Mouse (Mus musculus) heart, postnatal 36 days (tissue): ENCODE data around the gene Tab1. TPM values are rescaled to one million over a fixed set of nuclear protein-coding genes. Genes with fewer than 3 reads are reported as not detected.

Source experiments
- DNase-seq, 2 experiments: peaks; one replicate each; pipeline ENCODE4 v3.0.0; 2021 to 2022
- intact Hi-C: fragments of 180-260 bp; cut with DNase I; formaldehyde crosslinking; loops from one replicate; pipeline ENCODE4 v1.15.1; 2025
- total RNA-seq, 2 experiments: library from RNA; stranded (reverse); gene quantifications; 2 replicates each; pipeline ENCODE4 v1.2.3; 2021

Tab1 gene
- total RNA-seq, 2 experiments from 2014 or later: 23.4 to 23.8 TPM

- intact Hi-C loops: loop anchor here (1.0 kb wide), 1 partner anchor 40 kb away; no protein-coding TSS in a partner anchor
- no peak for DNase-seq
These were observed 58.8 kb downstream of the Tab1 start for GRCm38 (mm10) chr15:80191585-80192245.

- no peak for DNase-seq
- intact Hi-C loops: no loop called here
These were observed 59.3 kb downstream of the Tab1 start for GRCm38 (mm10) chr15:80192246-80192585.

- intact Hi-C loops: no loop called here
These were observed 59.9 kb downstream of the Tab1 start for GRCm38 (mm10) chr15:80192847-80193246.

GRCm38 (mm10) chr15:80199556-80199955 lies 66.6 kb downstream of the Tab1 start:
- intact Hi-C loops: no loop called here
- DNase-seq: no peak

More at GRCm38 (mm10) chr15:80192847-80193246, 59.9 kb downstream of the Tab1 start:
- DNase-seq: no peak

- intact Hi-C loops: no loop called here
- DNase-seq: no peak
These were observed 69.3 kb downstream of the Tab1 start for GRCm38 (mm10) chr15:80202111-80202775.

- no peak for DNase-seq
- intact Hi-C loops: no loop called here
These were observed 70.5 kb downstream of the Tab1 start for GRCm38 (mm10) chr15:80203406-80203805.

- no peak for DNase-seq
- intact Hi-C loops: no loop called here
These were observed 73.2 kb downstream of the Tab1 start for GRCm38 (mm10) chr15:80206057-80206565.

GRCm38 (mm10) chr15:80208446-80208845 lies 75.5 kb downstream of the Tab1 start:
- DNase-seq: no peak
- intact Hi-C loops: no loop called here

Other genes with a start within 250 kb of the Tab1 start
- gene Apobec3, start 241.5 kb upstream of the Tab1 start, total RNA-seq: 1 to 10 TPM; 7.7 to 7.8 TPM
- gene Cbx7, start 162.0 kb upstream of the Tab1 start, total RNA-seq: 10 to 100 TPM; 13.2 to 16.6 TPM
- gene Pdgfb, start 118.2 kb upstream of the Tab1 start, total RNA-seq: 10 to 100 TPM; 30.4 to 31.3 TPM
- gene Syngr1, start 41.8 kb upstream of the Tab1 start, total RNA-seq: 10 to 100 TPM; 81.8 to 90.5 TPM
- gene Rpl3, start 41.3 kb upstream of the Tab1 start, total RNA-seq: 100 to 1,000 TPM; 163 to 164 TPM
- 1 to 10 TPM; 1.3 to 1.7 TPM for gene Mgat3, start 40.6 kb downstream of the Tab1 start, total RNA-seq
- gene Mief1, start 100.9 kb downstream of the Tab1 start, total RNA-seq: 10 to 100 TPM; 31.5 to 32.8 TPM
- gene AC140267.1, start 102.7 kb downstream of the Tab1 start, total RNA-seq: 10 to 100 TPM; 10.7 to 20.5 TPM
- 10 to 100 TPM; 65.2 to 75.8 TPM for gene Atf4, start 122.1 kb downstream of the Tab1 start, total RNA-seq
- 10 to 100 TPM; 11.5 to 15.8 TPM for gene Rps19bp1, start 131.2 kb downstream of the Tab1 start, total RNA-seq
- gene Cacna1i, start 154.1 kb downstream of the Tab1 start, total RNA-seq: under 1 TPM in 1 of 2 experiments, not detected in 1; 0.03 TPM